Mouse (Mus musculus): ENCODE measurements at regions not wholly inside any gene's neighbourhood (a gene's known extent, or its start where the extent isn't known, plus 50 kb on each side); places are given as distances from the start of the nearest gene placed in this dataset.

DNA sequence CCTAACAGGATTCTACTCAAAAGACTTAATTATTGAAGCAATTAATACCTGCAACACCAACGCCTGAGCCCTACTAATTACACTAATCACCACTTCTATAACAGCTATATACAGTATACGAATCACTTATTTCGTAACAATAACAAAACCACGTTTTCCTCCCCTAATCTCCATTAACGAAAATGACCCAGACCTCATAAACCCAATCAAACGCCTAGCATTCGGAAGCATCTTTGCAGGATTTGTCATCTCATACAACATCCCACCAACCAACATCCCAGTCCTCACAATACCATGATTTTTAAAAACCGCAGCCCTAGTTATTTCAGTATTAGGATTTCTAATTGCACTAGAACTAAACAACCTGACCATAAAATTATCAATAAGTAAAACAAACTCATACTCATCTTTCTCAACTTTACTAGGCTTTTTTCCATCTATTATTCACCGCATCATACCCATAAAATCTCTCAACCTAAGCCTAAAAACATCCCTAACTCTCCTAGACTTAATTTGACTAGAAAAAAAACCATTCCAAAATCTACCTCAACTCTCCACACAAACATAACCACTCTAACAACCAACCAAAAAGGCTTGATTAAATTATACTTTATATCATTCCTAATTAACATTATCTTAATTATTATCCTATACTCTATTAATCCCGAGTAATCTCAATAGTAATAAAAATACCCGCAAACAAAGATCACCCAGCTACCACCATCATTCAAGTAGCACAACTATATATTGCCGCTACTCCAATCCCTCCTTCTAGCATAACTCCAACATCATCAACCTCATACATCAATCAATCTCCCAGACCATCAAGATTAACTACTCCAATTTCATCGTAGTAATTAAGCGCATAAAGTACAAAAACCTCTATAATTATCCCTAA is 830.9 kb upstream of the Tyrp1 start:
- DNase-seq = peak; percentile 6

- peak; percentile 7 for DNase-seq
These were observed 830.1 kb upstream of the Tyrp1 start for GRCm38 (mm10) chr4:80003636-80004365.

DNA sequence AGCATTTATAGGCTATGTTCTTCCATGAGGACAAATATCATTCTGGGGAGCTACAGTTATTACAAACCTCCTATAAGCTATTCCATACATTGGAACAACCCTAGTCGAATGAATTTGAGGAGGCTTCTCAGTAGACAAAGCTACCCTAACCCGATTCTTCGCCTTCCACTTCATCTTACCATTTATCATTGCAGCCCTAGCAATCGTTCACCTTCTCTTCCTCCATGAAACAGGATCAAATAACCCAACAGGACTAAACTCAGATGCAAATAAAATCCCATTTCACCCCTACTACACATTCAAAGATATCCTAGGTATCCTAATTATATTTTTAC is 829.6 kb upstream of the Tyrp1 start:
- no peak for DNase-seq

GRCm38 (mm10) chr4:80004788-80005187 is 829.1 kb upstream of the Tyrp1 start:
- DNase-seq = no peak

GRCm38 (mm10) chr4:80027876-80028275 is 806.0 kb upstream of the Tyrp1 start:
- no peak for DNase-seq

DNA sequence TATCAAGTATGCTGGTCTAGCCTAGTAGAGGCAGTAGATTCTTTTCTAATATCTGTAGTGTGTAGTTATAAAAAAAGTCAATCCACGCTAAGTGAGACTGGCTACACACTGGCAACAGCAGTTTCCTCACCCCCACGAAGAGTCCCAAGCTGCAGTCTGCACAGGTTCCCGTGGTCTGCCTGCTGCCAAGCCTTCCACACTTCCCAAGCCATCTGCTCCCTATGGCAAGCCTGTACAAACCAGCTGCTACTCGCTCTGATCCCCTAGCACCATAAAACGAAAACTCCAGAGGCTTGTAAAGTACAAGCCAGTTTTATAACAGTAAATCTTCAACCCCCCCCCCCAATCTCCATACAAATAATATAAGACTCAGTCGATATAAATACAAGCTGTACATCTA is 786.0 kb upstream of the Tyrp1 start:
- DNase-seq = no peak
